Mouse (Mus musculus): ENCODE measurements around the gene Sult2a5. TPM values are rescaled to one million over a fixed set of nuclear protein-coding genes. Genes with fewer than 3 reads are reported as not detected.

Sult2a5 gene
- not detected in 2 replicates for polyA plus RNA-seq (2014; fragmentation: Nextera tagmentation; extraction: Ambion mirVana)

DNA sequence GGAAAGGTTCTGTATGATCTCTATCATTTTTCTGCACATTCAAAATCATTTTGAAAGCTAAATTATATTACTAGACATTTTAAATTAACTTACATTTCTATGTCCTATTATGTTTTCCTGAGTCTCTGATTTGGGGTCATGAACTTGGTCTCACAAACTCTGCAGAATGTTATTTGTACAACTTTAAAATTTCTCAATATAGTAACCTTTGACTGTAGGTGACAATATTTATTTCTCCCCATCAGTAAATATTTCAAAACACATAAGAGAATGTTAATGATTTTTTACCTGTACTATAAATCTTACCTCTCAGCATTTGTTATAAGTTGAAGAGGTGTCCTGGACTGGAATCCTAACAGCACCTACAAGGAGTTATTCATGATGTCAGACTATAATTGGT, at the start of gene Sult2a5:
Sult2a5 (plus strand) TSS at position 301 of the 400 bp plus-strand sequence.
- H3K9ac ChIP-seq (ENCODE audit: low read length) = no peak within 1 kb of the TSS
- DNase-seq (ENCODE audit: low spot score) (no peak), ATAC-seq (ENCODE audit: insufficient read depth, low FRiP score, low TSS enrichment) (no peak)
- no peaks in the 10 kb centered on the region; the same call in 1 of the 2 replicates for H3K9me3 ChIP-seq (ENCODE audit: control insufficient read depth, low read length)
- H3K36me3 ChIP-seq (ENCODE audit: control insufficient read depth, insufficient read depth, low read length) = no peaks in the 10 kb centered on the region
- no peak within 1 kb of the TSS for H3K4me3 ChIP-seq (ENCODE audit: low read depth, low read length)
- no peak within 1 kb of the TSS for H3K27ac ChIP-seq (ENCODE audit: low read depth, low read length)
- H3K27me3 ChIP-seq (ENCODE audit: control insufficient read depth, insufficient read depth, low read length) = no peaks in the 10 kb centered on the region
- no peaks in the 10 kb centered on the region for H3K4me1 ChIP-seq (ENCODE audit: control insufficient read depth, insufficient read depth, low read length)
- no peak within 1 kb of the TSS for H3K4me2 ChIP-seq (ENCODE audit: low read depth)

Other genes starting within 250 kb of the Sult2a5 start
- 0.26 TPM in 1 of 2 replicates, not detected in the other for gene Cabp5, start 225.8 kb upstream of the Sult2a5 start, polyA plus RNA-seq (2014; fragmentation: Nextera tagmentation; extraction: Ambion mirVana)
- not detected in 2 replicates for gene Bsph1, start 173.1 kb upstream of the Sult2a5 start, polyA plus RNA-seq (2014; fragmentation: Nextera tagmentation; extraction: Ambion mirVana)
- gene Bsph2, start 52.9 kb upstream of the Sult2a5 start, polyA plus RNA-seq (2014; fragmentation: Nextera tagmentation; extraction: Ambion mirVana) = not detected in 2 replicates
- not detected in 2 replicates for gene Sult2a2, start 109.5 kb downstream of the Sult2a5 start, polyA plus RNA-seq (2014; fragmentation: Nextera tagmentation; extraction: Ambion mirVana)
- not detected in 2 replicates for gene Sult2a1, start 213.4 kb downstream of the Sult2a5 start, polyA plus RNA-seq (2014; fragmentation: Nextera tagmentation; extraction: Ambion mirVana)

Measured in neural tube, embryonic 11.5 days (tissue).